Mouse (Mus musculus) MN1 (cell line): ENCODE measurements around the gene Nxpe5.

Experiments used
- DNase-seq: peaks from one replicate; pipeline ENCODE4 v3.0.0-alpha.2; 2016; ENCODE audit warnings: low spot score

The Nxpe5 gene

DNA sequence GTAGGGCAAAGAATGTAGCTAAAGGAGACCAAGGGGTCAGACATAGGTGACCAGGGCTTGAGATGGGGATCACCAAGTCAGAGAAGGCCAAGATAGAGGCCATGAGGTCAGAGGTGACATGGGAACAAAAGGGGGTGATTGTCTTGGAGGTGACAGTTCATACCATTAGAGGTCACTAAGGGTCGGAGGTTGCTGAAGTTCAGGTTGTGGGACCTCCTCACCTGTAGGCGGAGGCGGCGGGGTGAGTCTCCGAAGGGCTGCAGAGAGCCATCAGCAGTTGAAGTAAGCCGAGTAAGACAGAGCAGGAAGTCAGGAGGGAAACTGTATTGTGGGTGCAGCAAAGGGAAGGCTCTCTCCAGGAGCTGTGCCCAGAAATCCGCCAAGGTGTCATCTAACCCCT lies 52.3 kb downstream of the Nxpe5 start:
- no peak for DNase-seq

GRCm38 (mm10) chr5:138279585-138280424 lies 54.1 kb downstream of the Nxpe5 start, which contains the start of the genes Gm43720, Gpc2 and Stag3:
TSS of gene Gm43720 (minus strand) at chr5:138279958.
TSS of gene Gpc2 (minus strand) at chr5:138280005.
TSS of gene Stag3 (plus strand) at chr5:138280240.
- DNase-seq, result no peak

- no peak for DNase-seq
Measured at GRCm38 (mm10) chr5:138280425-138280768, 54.7 kb downstream of the Nxpe5 start.

GRCm38 (mm10) chr5:138280829-138281228 lies 55.1 kb downstream of the Nxpe5 start:
- DNase-seq, result no peak

DNA sequence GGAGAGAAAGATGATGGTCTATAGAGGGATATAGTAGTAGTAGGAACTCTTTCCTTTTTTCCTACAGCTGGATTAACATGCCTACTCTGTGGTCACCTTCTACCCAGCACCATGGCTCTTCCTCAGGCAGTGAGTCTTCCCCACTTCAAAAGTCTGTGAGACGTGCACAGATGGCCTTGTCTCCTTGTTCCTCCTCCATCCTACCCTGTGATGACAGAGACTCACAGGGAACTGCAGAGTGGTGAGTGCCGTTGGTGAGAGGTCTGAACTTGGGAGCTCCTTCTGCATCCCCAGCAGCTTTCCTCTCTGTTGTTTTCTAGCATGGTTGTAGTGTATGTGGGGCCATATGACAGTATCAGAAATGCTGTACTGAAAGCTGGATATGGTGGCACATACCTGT lies 56.1 kb downstream of the Nxpe5 start:
- DNase-seq, result no peak

DNA sequence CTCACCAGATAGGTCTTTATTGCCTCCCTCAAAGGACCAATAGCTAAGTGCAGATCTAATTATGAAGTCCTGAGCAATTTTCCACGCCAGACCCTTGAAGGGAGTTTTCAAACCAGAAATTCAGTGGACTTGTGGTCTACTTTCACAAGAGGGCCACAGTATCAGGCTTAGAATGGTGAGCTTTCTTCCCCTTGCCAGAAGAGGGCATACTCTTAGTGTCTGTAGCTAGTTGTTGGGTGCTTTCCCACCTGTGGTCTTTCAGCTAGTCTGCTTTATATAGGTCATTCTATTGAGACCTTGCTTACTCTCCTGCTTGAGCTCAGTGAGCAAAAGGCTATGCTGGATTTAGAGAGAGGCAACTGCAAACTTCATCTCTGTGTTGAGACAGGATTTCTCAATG lies 57.8 kb downstream of the Nxpe5 start:
- no peak for DNase-seq

GRCm38 (mm10) chr5:138287861-138288260 lies 62.2 kb downstream of the Nxpe5 start:
- no peak for DNase-seq

DNA sequence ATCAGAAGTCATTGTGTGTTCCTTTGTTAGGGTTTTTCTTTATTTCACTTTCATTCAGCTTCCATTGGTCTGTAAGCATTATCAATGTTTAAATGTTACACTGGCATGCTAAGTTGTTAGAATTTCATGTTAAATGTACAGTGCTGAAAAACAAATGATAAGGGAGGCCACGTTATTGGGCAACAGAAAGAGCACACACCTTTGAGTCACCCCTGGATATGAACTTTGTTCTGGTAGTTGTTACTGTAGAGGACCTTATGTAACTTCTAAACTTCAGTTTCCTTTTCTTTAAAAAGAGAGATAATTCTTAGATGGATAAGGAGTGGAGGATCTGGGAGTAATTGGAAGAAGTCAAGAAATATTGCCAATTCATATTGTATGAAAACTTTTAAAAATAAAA lies 65.9 kb downstream of the Nxpe5 start:
- DNase-seq, result no peak

DNA sequence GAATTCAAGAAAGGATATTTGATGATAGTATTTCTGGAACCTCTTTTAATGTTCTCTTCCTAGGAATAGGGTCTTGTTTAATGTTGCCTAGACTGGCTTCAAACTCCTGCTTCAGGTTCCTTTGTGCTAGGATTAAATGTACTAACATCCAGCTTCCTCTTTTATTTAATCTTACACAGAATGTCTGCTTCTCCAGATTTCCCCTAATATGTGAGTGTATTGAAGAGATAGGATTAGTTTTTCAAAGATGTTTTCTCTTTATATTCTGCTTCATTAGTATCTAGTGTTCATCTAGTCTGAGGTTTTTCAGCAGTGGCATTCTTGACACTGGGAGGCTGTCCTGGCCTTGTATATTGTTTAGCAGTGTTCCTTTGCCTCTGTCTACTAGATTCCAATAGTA lies 68.5 kb downstream of the Nxpe5 start:
- no peak for DNase-seq

- no peak for DNase-seq
Measured at GRCm38 (mm10) chr5:138299613-138300012, 73.9 kb downstream of the Nxpe5 start.
